Mouse (Mus musculus): ENCODE measurements at regions not wholly inside any gene's neighbourhood (a gene's known extent, or its start where the extent isn't known, plus 50 kb on each side); places are given as distances from the start of the nearest gene placed in this dataset.

DNA sequence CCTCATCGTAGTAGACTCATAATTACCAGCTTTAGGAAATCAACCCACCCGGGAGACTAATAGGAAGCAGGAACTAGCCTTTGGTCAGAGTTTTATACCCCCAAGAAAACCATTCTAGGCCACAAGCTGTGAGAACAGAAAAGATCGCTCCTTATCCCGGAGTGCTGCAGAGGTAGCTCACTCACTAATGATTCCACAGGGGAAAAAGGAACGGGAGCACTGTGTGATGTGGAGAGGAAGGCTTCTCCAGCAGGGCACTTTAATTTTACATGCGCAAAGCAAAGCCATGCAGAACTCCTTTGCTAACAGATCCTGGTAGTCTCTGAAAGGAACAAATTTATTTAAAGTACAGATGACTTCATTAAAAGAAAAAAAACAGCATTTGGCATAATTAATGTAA is 1807.5 kb upstream of the Adam24 start:
- WGBS = 28% methylated on average over 6 of the region's 6 CpGs
- Histone ChIP-seq H3K4me3 (ENCODE audit: low read depth, low read length) (no peak overlapping the region), H3K27ac (ENCODE audit: low read depth, low read length) (no peak overlapping the region), H3K36me3 (ENCODE audit: insufficient read depth) (no peaks in the 10 kb centered on the region), H3K9ac (no peak overlapping the region), H3K4me2 (ENCODE audit: low read depth) (no peak overlapping the region), H3K4me1 (ENCODE audit: insufficient read depth) (no peaks in the 10 kb centered on the region), H3K9me3 (ENCODE audit: low read length) (no peaks in the 10 kb centered on the region), H3K27me3 (ENCODE audit: insufficient read depth, low read length) (no peaks in the 10 kb centered on the region)
- no peak for TF ChIP-seq CTCF (IDR thresholded peaks at IDR 0.05; ENCODE audit: low read depth)
- ATAC-seq (no peak), DNase-seq (no peak)
